Mouse (Mus musculus) cerebellum, adult (tissue): Measurements from ENCODE around the gene Zfp503.

Source experiments
- ATAC-seq: cut with Nextera tagmentation; 2 replicates; pipeline ENCODE4 v1.9.2; 2017; ENCODE audit warnings: mild to moderate bottlenecking, moderate library complexity, mixed read lengths; ENCODE audit not compliant: insufficient number of reproducible peaks, low FRiP score, low TSS enrichment

Gene Zfp503

DNA sequence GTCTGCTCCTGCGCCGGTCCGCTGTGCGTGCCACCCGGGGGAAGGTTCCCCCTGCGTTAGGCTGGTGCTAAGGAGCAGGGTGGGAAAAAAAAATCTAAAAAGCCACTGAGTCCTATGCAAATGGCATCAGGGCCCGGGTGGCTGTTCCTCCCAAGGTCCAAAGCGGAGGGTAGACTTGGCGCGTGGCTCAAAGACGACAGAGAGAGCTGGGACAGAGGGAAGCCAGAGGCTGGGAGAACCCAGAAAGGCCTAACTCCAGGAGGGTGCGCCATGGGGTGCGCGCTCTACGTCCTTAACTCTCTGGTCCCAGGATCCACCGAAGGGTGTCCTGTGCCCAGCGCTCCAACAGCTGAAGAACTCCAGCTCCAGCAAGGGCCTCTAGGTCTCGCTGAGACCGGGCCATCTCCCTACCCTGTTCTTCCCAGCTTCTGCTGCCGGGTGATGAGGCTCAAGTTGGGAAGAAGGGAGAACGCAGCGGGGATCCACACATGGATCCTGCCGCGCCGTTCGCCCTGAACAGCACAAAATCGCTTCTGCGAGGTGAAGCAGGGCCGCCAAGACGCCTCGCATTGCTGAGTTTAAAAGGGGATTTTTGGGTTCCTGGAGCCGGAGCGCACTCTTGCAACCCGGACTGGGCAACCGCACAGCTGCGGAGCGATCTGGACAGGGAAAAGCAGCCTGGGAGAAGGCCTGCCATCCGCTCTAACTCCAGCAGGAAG, 6.7 kb downstream of the Zfp503 start:
- no peak for ATAC-seq

DNA sequence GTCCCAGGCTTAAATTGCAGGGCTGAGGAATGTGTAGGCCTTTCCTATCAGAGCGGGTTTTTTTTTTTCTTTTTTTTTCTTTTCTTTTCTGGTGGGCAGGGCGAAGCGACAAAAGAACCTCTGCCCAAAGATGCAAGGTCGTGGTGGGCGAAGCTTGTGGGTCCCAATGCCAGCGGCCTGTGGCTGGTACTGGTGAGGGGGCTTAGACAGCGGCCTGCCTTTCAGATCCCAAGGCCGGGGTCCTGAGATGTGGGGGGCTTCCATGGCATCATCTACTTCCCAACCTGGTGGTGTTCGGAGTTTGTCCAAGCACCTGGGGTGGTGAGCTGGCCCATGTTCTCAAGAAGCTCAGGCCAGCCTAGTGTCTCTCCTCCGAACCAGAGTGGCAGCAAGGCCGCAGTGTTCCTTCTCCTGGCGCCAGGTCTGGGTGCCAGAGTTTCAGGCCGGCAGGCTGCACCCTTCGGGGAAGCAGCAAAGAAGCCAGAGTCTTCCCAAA, 7.3 kb downstream of the Zfp503 start:
- no peak for ATAC-seq

DNA sequence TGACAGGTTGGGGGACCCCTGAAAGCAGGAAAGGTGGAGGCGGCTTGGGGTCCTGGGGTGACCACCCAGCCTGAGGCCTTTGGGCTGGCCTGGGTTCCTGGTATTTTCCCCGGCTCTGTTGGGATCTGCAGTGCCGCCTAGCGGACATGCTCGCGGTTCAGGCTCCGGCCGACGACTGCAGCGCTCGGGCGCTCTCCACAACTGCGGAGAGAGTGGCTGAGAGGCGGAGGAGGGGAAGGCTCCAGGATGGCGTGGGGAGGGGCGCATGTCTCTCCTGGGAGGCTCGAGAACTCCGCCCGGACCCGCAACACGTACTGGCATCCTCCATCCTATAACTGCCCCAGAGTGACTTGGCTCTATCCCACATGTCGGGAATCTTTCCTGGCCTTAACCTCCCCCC, 7.9 kb downstream of the Zfp503 start:
- peak; percentile 43; the same call in 1 of the 2 replicates for ATAC-seq

DNA sequence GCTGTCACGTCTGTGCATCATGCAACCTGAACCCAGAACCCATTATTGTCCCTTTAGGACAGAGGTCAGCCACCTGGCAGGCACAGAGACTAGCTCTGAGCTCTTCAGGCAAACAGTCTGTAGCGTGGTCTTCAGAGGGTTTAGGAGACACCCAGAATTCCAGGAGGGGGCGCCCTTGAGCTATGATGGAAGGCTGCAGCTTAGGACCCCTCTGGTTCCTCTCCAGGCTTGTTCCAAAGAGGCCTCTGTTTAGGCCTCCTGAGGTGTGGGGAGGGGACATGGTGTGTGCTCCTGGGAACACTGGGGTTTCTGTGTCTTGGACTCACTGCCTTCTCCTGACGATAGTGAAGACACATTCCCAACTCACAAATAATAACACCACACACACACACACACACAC, 20.4 kb downstream of the Zfp503 start:
- ATAC-seq = no peak

DNA sequence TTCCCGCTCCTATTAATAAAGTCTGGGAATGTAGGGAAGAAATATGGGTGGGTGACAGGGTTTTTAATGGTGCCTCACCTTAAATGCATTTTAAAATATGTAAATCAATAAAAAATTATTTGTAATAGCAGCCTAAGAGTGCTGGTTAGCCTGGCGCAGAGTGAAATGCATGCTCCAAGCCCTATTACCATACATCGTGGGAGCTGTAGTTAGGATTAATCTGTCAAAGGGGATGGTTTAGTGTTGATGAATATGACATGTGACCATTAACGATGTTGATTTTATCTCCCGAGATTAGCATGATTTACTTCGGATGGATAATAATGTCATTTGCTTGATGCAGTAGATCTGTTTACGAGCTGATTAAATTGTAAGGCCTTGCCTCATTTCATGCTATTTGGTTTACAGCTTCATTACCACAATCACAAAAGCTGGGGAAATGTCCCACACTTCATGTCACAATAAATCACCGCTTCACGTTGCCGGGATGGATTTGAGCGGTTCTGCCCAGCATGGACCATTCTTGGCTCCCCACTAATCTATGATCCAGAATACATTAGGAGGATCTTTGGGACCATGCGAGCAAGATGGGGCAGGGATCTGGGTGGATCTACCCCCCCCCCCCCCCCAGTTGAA, 21.9 kb downstream of the Zfp503 start:
- ATAC-seq = no peak

DNA sequence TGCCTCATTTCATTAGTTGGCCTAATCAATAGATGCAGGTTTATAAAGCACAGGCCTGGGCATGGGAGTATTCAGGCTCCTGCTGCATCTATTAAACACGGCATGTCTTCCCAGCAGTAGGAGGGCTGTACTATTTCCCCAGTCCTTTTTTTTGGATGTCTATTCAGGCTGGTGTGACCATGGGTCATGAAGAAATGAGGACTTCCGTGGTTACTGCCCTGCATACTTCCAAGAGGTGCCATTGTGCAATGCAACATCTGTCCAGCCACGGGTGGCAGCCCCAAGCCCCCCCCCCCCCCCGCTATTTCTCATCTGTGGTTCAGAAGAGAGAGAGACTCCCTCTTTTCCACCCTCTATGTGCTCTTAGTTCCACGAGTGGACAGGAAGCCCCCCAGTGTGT, 23.1 kb downstream of the Zfp503 start:
- no peak for ATAC-seq

DNA sequence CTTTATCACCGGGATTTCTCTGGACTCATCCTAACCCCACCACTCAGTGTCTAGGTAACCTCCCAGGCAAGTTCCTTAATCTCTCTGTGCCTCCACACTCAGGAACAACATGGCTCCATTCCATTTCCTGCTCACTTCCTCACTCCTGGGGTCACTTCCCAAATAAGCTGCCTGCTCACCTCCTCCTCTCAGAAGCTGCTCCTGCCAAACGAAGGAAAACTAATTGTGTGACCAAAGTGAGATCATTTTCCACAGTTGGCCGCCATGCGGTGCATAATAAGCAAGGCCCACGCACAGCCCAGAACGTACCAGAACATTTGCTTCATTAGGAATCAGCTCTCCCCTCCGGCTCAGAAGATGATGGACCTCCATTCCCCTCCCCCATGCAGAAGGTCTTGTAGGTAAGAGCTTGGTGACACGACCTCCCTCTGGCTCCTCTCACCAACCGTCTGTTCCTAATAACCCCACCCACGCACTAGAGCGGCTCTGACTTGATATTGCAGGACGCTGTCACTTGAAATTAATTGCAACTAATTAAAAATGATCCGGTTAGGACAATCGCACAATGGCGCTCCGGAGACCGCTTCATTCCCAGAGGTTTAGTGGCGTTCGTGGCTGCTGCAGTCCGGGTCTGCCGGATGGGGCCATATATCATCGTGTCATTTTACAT, 26.9 kb downstream of the Zfp503 start:
- ATAC-seq = no peak

DNA sequence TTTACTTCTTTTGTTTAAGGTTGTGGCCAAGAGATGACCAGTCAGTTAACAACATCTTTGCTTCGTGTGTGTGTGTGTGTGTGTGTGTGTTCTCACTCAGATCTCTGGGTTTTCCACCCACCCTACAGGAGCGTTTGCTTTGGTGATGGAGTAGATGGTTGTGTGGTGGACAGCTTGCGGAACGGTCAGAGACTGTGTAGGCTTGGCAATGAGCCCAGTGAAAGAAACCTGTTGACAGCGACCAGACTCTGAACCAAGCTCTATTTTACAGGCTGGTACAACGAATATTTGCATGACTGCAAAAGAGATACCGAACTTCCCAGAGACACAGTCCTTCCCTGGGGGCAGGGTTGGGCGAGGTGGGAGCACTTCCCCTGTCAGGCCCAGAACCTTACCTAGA, 30.2 kb downstream of the Zfp503 start:
- no peak for ATAC-seq

DNA sequence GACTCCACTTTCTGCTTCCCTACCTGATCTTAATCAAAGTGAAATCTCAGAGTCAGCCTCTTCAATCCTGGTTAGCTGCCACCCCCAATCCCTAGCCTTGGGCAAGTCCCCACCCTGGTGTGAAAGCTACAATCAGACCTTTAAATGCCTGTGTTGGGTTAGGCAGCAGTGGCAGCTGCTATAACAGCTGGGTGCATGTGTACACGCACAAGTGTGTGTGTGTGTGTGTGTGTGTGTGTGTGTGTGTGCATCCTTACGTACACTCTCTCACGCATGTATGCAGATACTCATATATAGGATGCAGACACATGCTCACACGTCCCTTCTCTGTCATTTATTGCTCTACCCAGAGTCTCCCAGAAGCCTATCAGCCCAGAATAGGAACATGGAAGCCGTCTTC, 30.8 kb downstream of the Zfp503 start:
- no peak for ATAC-seq

DNA sequence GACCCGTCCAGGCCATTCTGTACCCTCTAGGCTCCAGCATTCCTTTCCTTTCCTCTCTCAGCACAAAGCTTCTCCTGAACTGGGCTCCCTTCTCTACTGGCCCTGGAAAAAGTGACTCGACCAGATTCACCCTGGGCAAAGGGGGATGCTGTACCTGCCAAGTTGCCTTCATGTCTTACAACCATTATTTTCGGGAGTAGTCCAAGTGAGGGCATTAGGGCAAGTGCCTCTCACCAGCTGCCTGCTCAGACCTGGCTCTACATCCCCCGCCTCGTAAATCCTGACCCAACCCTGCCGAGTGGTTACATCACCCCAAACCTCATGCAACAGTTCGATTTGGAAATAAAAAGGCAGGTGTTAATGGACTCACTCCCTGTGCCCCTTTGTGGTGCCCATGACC, 36.9 kb downstream of the Zfp503 start:
- ATAC-seq = no peak

DNA sequence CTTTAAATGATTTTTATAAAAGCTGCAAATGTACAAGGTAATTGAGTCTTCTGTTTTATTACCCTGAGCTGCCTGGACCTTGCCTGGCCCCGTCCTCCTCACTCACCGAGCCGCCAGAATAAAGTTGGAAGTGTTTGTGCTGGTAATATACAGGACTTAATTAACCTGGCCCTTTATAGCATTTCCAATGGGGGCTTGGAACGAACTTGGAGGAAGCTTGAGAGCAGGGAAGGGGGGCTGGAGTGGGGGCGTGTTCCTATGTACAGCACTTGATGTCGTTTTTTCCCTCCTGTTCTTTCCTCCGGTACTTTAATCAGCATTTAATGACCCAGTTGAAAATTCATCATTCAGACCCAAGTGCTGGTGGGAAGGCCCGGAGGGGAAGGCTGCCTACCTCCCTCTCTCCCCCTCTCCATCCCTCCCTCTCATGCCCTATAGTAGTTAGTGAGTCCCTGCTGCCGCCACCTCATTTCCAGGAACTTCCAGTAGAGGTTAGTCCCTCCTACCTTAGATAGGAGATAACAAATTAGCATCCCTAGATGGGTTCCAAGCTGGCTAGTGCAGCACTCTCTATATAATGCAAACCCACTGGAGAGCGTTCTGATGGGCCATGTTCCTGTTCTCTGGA, 37.4 kb downstream of the Zfp503 start:
- ATAC-seq = no peak

DNA sequence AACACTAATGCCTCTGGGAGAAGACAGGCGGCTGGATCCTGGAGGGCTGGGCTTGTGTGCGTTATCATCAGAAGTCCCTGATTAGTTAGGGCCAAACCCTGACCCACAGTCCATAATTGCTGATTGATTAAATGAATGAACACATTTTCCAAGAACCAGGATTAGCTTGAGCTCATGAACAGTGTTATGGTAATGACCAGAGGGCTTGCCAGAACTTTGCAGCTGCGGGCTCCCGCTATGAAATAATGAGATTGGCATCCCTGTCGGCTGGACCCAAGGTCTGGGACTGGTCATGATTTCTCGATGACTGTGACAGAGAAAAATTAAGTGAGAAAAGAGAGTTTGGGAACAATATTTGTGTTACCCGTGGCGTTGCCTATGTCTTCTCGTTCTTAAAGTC, 44.5 kb downstream of the Zfp503 start:
- ATAC-seq = no peak

DNA sequence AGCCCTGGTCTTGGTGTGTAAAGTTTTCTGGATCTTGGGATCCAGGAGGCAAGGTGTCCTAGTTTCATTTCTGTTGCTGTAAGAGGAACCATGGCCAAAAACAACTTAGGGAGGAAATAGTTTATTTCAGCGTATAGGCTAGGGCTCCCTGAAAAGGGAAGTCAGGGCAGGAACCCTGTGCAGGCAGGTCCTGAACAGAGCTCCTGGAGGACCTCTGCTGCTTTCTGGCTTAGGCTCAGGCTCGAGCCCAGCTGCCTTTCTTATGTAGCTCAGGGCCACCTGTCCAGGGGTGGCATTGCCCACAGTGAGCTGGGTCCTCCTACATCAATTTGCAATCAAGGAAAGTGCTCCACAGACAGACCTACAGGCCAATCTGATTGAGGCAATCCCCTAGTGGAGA, 47.8 kb downstream of the Zfp503 start:
- no peak for ATAC-seq

DNA sequence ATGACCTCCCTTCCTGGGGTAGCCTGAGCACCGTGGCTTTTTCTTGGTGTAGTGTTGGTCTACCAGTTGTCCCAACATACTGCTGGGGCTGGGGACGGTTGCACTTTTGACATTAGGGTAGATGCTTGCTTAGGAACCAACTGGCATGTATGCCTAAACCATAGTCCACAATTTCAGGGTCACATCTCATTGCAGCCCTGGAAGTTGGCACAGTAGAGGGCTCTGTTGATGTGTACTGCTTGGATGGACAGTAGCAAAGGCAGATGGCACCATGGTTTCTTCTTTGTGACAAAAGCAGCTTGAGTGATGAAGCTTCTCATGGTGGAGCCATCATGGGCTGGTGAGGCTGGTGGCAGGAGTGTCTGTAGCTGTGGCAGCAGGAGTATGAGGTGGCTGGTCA, 52.3 kb downstream of the Zfp503 start:
- ATAC-seq = no peak

DNA sequence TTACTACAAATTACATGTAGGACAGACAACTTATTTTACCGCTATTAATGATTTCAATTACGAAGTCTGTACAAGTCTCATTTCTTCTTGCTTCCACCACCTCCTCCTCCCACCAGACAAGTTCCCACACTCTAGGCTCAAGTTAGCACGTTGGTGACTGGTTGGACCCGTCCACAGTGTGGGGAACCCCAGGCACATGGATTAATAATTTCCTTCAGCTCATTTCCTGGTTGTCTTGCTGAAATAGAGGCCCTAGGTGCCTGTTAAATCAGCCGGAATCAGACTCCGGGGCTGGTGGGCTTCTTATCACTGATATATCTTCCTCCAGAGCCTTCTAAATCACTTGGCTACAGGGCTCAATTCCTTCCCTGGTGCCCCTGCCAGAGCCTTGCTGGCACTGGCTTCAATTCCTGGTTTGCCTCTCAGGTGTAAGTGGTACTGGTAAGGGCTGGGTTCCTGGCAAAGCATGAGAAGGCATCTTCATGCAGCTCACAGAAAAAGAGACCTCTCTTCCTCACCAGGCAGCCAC, 53.2 kb downstream of the Zfp503 start:
- ATAC-seq = no peak
